Mouse (Mus musculus): ENCODE results near the gene Snx5.

Snx5 gene

DNA sequence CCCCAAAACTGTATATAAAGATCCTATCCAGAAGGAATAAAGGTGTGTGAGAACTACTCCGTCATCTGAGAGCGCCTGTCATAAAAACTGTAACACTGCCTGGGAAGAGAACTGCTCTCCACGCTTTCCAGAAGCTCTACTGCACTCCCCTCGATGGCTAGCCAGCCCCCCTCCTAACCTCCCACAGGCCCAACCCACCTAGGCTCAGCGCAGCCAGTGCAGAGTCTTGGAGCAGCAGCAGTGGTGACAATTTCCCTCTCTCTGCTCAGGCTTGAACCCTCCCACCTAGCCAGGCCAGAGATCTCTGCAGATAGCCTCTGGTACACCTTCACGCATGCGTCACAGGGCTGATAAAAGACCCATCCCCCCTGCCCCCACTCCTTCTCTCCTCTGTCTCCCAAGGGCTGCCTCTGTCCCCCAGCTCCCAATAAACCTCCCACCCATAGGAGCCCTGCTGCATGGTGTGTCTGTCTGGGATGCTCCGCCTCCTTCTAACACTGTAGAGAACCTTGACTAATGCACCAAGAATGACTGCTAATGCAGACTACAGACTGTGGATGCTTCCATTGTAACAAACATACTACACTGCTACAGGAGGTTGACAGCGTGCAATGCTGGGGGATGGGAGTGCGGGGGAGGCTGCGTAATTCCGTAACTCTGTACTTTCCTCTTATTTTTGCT lies 43.7 kb downstream of the Snx5 start:
- no peak for DNase-seq

DNA sequence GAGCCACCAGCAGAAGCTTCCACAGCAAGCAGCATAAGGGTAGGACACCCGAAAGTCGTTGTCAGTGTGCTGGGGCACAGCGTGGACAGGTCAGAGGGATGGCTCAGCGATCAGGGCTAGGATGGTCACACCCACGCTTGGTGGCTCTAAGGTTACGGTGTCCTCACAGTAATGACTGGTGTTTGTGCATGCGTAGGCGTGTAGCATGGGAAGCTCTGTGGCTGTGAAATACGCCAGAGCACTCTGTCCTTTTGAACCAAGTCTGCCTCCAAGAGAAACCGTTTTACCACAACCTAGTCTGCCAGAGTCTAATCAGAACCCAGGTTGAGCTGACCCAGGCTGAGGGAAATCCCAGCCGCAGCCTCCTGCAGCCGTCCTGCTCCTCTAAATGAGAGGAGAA lies 46.4 kb downstream of the Snx5 start:
- DNase-seq, result peak in 1 of 2 experiments; percentile 22

DNA sequence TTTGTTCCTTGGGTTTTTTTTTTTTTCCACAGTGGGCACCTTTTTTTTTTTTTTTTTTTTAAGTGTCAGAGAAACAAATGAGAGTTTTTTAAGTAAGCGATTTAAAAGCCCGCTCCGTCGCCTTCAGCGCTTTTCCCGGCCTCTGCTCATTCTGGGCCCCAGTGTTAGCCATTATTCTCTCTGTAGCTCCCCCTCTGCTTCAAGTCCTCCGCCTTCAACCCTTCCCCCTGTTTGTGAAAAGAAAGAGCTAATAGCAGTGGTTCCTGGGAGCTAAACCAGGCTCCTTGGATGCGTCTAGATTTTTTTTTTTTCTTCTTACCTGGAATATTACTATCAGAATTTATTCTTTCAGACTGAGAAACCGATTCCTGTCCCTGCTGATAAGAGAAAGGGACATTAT lies 55.1 kb downstream of the Snx5 start:
- DNase-seq, result no peak

DNA sequence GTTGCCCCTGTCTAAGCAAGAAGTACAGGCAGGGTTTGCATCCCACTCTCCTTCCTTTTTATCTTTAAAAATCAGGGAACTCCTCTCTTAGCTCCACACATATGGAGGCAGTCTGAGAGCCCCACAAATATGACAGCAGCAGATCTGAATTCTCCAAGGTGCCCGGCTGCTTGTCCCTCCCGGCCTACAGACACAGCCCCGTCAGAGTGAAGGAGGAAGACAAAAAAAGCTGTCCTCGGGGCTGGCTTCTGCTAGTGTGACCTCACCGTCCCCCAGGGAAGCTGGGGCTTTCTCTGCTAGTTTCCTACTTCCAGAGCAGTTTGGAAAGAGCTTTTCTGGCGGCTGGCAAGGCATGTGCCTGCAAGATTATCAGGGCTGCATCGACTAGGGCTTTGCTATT lies 55.5 kb downstream of the Snx5 start:
- DNase-seq, result peak; percentile 16 to 34

DNA sequence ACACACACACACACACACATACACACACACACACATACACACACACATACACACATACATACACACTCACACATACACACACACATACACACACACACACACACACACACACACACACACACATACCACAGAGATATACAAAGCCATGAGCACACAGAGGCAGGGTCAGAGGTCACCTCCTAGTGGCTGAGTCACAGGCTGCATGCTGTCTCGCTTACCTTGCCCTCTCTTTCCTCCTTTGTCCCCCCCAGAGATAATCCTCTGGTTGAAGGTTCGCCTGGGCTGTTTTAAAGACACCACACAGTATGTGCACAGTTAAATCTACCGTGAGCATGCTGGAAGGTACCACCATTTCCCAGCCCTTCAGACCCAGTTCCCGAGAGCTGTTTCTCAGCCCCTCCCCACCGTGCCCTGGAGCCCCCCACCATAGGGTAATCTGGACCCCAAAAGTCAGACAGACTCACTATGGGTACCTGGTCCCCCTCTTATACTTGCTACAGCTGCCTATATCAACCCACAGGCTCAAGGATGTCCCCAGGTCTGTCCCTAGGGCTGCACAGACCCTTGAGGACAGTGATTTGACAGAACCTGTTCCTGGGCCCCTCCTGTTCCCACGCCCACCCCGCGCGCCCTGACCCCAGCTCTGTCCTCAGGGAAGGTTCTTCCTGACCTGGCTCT lies 56.1 kb downstream of the Snx5 start:
- no peak for DNase-seq

DNA sequence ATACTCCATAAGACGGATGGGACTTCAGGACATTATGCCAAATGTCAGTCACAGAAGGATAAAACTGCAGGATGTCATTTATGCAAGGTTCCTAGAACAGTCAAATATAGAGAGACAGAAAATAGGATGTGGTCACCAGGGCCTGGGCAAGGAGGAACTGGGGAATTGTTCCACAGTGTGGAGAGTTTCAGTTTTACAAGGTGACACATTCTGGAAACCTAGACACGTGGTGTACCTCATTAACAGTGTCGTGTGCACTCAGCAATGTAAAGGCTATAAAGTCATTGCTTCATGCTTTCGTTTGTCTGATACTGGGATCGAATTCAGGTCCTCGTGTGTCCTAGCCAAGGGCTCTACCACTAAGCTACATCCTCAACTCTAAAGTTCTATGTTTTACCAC lies 56.9 kb downstream of the Snx5 start:
- DNase-seq, result no peak

DNA sequence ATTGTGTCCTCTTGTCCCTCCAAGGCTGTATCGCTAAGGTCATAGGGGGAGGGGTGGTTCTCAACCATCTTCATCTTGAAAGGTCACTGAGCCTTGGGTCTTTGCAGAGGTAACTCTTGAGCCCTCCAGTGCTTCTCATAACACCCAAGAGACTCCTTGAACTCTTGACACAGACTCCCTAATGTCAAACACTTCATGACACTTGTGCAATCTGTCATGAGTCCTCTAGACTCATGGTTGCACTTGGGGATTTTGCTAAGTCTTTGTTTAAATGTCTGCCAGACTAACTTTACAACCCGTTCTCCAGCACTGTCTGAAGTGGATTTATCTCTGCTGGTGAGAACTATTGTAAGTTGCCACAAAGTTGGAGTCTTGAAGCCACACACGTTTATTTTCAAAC lies 61.3 kb downstream of the Snx5 start:
- DNase-seq, result no peak

DNA sequence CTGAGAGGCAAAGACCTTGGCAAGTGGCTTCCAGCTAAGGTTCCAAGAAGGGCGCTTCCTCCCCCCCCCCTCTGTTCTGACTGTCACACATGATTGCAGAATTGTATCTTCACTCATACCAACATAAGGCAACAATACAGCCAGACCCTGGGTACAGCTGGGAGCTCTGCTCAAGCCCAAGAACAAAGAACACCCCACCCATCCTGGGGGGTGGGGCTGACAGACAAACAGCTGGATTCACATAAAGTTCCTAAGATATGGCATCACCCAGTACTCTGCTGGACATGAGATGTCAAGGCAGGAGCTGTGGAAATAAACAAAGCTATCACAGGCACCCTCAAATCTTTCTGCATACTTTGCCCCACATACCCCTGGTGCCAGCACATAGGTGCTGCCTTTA lies 63.3 kb downstream of the Snx5 start:
- no peak for DNase-seq

DNA sequence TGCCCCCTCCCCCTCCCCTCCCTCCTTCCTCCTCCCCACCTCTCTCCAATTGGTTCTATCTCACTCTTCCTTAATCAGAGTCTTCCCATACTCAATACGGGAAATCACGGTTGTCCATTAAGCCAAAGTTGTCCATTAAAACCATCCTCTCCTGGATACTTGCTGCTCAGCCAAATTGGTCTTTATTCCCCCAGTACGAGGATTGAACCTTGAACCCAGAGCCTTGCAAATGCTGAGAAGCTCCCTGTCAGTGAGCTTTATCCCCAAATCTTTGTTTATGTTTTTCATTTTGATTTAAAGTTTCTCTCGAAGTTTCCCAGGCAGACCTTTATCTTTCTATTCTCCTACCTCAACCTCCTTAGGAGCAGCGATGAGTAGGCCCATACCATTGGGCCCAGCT lies 67.7 kb downstream of the Snx5 start:
- peak; percentile 19 to 55 for DNase-seq

DNA sequence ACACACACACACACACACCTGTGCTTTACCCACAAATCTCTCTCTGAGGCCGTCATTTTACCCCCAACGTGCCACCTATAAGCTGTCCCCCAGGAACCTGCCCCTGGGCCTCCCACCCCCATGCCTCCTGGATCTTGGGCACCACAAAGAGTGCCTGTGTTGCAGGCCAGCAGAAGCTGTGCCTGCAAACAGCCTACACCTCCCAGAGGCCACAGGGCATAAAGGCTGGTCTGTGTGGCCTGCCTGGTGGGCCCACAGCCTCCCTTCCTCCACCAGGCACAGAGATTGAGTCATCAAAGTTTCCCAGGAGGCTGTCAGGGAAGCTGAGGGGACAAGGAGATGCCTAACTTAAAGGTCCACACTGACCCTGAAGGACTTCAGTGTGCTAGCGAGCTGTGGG lies 68.1 kb downstream of the Snx5 start:
- no peak for DNase-seq

DNA sequence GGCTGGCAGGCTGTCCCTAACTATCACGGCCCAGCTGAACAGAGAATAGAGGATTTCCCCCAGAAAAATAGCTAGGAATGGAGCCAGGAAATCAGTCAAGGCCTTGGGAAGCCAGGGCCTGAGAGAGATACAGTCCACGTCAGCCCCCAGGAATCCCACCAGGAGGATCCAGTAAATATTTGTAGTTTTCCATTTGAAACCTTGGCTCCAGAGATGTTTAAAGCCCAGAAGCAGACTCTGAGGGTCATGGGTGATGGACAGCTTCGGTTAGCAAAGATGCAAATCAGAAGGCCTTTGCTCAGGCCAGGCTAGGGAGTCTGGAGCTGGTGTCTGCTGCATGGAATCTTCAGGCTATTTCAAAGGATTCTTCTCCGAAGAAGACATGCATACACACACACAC lies 68.6 kb downstream of the Snx5 start:
- peak in 1 of 2 experiments; percentile 27 for DNase-seq

Measured in kidney, postnatal 36 days (tissue).